Mouse (Mus musculus): Measurements from ENCODE around the gene Armc6. TPM values are rescaled to one million over a fixed set of nuclear protein-coding genes. Genes with fewer than 3 reads are reported as not detected.

Armc6 gene
- polyA plus RNA-seq, 1 experiment from 2014 or later: 25.5 TPM

DNA sequence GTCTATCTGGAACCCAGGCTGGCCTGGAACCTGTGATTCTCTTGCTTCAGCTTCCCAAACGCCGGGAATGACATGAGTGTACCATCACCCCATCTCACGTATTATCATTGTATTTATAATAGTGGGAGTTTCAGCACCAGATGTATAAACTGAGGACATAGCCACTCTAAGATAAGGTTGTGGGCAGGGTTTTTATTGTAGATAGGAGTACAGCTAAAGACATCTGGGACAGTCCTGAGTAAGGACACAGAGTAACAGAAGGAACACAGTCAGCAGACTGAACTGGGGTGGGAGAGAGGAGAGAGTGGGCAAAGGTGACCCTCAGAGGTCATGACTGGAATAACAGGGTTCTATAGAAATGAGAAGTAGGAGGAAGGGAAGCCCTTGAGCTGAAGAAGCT is 33.4 kb upstream of the Armc6 start:
- WGBS: 86% methylated on average over 3 of the region's 3 CpGs

DNA sequence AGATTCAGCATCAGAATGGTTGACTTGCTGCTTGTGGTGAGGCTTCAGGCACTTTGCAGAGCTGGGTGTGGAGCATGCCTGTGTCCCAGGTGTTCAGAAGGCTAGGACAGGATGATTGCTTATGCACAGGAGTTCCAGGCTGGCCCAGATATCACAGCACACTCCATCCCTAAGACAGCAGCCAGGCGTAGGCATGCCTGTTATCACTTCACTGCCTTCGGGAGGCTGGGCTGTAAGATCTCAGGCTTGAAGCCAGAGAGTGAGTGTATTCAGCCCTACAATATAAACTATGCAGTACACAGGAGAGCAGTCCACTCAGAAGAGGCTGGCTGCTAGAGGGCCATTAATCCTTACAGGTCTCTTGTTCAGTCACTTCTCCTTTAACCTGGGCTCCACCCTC is 24.8 kb upstream of the Armc6 start:
- no peak overlapping the region for H3K4me3 ChIP-seq
- H3K9me3 ChIP-seq: no peaks in the 10 kb centered on the region
- no peak for ATAC-seq (ENCODE audit: low FRiP score, low read depth)
- H3K27me3 ChIP-seq: no peaks in the 10 kb centered on the region
- WGBS: 96% methylated on average over 2 of the region's 2 CpGs
- no peak overlapping the region for H3K4me2 ChIP-seq (replicated peaks)
- no peak overlapping the region for H3K9ac ChIP-seq
- H3K27ac ChIP-seq: no peak overlapping the region
- H3K4me1 ChIP-seq: no peaks in the 10 kb centered on the region
- peaks cover 99% of the 10 kb centered on the region for H3K36me3 ChIP-seq

More for the DNA sequence above, 33.4 kb upstream of the Armc6 start:
- H3K27ac ChIP-seq: no peak overlapping the region
- no peak overlapping the region for H3K9ac ChIP-seq
- H3K4me1 ChIP-seq: no peaks in the 10 kb centered on the region
- H3K27me3 ChIP-seq: no peaks in the 10 kb centered on the region
- no peak overlapping the region for H3K4me3 ChIP-seq
- no peaks in the 10 kb centered on the region for H3K9me3 ChIP-seq
- H3K4me2 ChIP-seq (replicated peaks): no peak overlapping the region
- H3K36me3 ChIP-seq: peaks cover 42% of the 10 kb centered on the region
- no peak for ATAC-seq (ENCODE audit: low FRiP score, low read depth)

DNA sequence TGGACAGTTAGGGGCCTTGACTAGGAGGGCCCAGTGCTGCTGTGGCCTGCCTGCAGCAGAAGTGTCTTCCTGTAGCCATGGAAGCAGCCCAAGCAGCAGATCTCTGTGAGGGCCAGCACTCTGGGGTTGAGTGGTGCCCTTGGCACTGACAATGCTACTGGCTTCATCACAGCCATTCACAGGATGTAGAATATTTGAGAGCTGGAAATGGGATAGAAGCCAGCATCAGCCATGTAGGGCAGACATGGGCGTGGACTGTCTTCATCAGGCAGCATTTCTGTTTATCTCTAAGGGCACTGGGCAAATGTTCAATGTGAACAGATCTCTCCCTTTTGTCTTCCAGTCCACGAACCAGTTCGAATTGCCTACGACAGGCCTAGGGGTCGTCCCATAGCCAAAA is 24.3 kb upstream of the Armc6 start:
- H3K4me3 ChIP-seq: no peak overlapping the region
- H3K27ac ChIP-seq: no peak overlapping the region
- no peaks in the 10 kb centered on the region for H3K27me3 ChIP-seq
- no peak overlapping the region for H3K4me2 ChIP-seq (replicated peaks)
- no peak overlapping the region for H3K9ac ChIP-seq
- WGBS: 93% methylated on average over 5 of the region's 5 CpGs
- no peak for ATAC-seq (ENCODE audit: low FRiP score, low read depth)
- H3K9me3 ChIP-seq: no peaks in the 10 kb centered on the region
- peaks cover 99% of the 10 kb centered on the region for H3K36me3 ChIP-seq
- H3K4me1 ChIP-seq: no peaks in the 10 kb centered on the region

DNA sequence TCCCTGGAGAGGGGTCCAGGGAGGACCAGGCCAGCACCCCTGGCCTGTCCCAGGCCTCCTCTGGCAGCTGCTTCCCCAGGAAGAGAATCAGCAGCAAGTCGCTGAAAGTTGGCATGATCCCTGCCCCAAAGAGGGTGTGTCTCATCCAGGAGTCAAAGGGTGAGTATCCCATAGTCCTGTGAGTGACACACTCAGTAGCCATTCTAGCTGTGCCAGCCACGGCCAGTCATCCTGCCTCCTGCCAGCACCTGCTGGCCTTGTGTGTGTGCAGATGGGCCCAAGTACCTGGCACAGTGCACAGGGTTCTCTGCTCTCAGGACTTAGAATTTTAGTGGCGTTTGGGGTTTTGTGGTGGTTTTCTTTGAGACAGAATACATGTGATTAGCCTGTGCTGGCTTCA is 23.2 kb upstream of the Armc6 start:
- no peak for ATAC-seq (ENCODE audit: low FRiP score, low read depth)

DNA sequence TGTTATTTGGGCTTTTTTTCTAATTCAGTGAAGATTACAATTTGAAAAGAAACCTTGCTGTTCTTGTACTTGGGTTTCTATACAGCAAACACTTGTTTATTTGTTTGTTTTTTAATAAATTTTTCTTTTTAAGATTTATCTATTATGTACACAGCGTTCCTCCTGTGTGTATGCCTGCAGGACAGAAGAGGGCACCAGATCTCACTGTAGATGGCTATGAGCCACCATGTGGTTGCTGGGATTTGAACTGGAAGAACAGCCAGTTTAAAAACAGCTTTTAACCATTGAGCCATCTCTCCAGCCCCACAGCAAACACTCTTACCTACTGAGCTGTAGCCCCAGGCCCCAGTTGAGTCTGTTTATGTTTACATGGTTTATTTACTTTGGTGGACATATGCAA is 20.4 kb upstream of the Armc6 start:
- no peak for ATAC-seq (ENCODE audit: low FRiP score, low read depth)
- Histone ChIP-seq H3K4me2 (replicated peaks) (no peak overlapping the region), H3K4me1 (no peaks in the 10 kb centered on the region), H3K9me3 (no peaks in the 10 kb centered on the region), H3K4me3 (no peak overlapping the region), H3K27ac (no peak overlapping the region), H3K36me3 (peaks cover 99% of the 10 kb centered on the region), H3K27me3 (no peaks in the 10 kb centered on the region), H3K9ac (no peak overlapping the region)
- 81% methylated on average over 1 of the region's 1 CpGs for WGBS

More for the DNA sequence above, 23.2 kb upstream of the Armc6 start:
- H3K9me3 ChIP-seq: no peaks in the 10 kb centered on the region
- no peak overlapping the region for H3K9ac ChIP-seq
- no peak overlapping the region for H3K4me2 ChIP-seq (replicated peaks)
- H3K4me3 ChIP-seq: no peak overlapping the region
- WGBS: 87% methylated on average over 3 of the region's 3 CpGs
- no peaks in the 10 kb centered on the region for H3K4me1 ChIP-seq
- peaks cover 99% of the 10 kb centered on the region for H3K36me3 ChIP-seq
- H3K27me3 ChIP-seq: no peaks in the 10 kb centered on the region
- no peak overlapping the region for H3K27ac ChIP-seq

DNA sequence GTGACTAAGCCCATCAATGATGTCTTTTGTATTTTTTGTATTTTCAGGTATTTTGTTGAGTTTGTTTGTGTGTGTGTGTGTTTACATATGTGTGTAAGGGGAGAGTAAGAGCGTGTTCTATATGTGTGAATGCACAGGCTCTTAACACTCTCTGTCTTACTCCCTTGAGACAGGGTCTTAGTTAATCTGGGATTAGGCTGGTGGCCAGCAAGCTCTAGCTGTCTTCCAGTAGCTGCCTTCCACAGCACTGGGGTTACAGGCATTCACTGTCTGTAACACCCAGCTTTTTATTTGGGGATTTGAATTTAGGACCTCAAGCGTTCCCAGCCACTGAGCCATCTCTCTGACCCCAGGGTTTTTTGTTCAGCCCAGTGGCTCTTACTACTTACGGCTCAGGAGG is 13.6 kb upstream of the Armc6 start:
- Histone ChIP-seq H3K9ac (no peak overlapping the region), H3K36me3 (peaks cover 94% of the 10 kb centered on the region), H3K4me3 (no peak overlapping the region), H3K9me3 (no peaks in the 10 kb centered on the region), H3K4me2 (replicated peaks) (no peak overlapping the region), H3K27me3 (no peaks in the 10 kb centered on the region), H3K27ac (no peak overlapping the region), H3K4me1 (peaks cover 9% of the 10 kb centered on the region; the same call in 1 of the 2 replicates)
- WGBS: 95% methylated on average over 3 of the region's 3 CpGs
- no peak for ATAC-seq (ENCODE audit: low FRiP score, low read depth)

DNA sequence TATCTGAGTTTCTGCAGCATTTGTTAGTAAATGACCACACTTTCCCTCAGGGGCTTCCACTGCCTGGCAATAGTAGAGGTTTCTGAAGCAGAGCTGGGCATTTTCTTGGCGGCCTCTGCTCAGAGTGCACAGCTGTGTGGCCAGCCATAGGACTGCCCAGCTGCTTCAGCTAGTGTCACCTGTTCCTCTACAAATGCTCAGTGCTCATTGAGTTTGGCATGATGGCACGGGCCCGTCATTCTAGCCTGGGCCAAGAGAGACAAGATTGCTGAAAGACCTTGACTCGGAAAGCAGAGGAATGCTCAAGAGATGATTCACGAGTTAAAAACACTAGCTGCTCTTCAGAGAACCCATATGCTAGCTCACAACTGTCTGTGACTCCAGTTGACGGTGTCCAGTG is 12.4 kb upstream of the Armc6 start:
- Histone ChIP-seq H3K27ac (no peak overlapping the region), H3K4me1 (peaks cover 9% of the 10 kb centered on the region; the same call in 1 of the 2 replicates), H3K36me3 (peaks cover 94% of the 10 kb centered on the region), H3K4me3 (no peak overlapping the region), H3K4me2 (replicated peaks) (no peak overlapping the region), H3K9me3 (no peaks in the 10 kb centered on the region), H3K9ac (no peak overlapping the region), H3K27me3 (no peaks in the 10 kb centered on the region)
- 88% methylated on average over 6 of the region's 6 CpGs for WGBS
- ATAC-seq (ENCODE audit: low FRiP score, low read depth): no peak

DNA sequence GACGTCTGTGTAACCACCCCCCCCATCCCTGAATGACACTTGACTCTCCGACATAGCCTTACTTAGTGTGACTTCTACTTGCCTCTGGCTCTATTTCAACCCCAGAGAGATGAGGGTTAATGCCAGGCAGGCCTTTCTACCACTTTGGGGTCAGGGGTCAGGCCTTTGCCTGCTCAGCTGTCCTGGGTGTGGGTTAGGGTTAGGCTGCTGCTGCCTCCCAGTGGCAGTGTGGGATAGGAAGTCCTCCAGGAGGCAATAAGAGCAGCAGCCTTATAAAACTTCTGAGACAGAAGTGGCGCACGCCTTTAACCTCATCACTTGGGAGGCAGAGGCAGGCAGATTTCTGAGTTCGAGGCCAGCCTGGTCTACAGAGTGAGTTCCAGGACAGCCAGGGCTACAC is 6.4 kb upstream of the Armc6 start:
- H3K27me3 ChIP-seq: no peaks in the 10 kb centered on the region
- H3K36me3 ChIP-seq: peaks cover 90% of the 10 kb centered on the region
- no peak overlapping the region for H3K4me3 ChIP-seq
- peaks cover 15% of the 10 kb centered on the region for H3K4me1 ChIP-seq
- ATAC-seq (ENCODE audit: low FRiP score, low read depth): no peak
- H3K4me2 ChIP-seq (replicated peaks): no peak overlapping the region
- H3K9me3 ChIP-seq: no peaks in the 10 kb centered on the region
- no peak overlapping the region for H3K9ac ChIP-seq
- no peak overlapping the region for H3K27ac ChIP-seq
- 87% methylated on average over 5 of the region's 5 CpGs for WGBS

DNA sequence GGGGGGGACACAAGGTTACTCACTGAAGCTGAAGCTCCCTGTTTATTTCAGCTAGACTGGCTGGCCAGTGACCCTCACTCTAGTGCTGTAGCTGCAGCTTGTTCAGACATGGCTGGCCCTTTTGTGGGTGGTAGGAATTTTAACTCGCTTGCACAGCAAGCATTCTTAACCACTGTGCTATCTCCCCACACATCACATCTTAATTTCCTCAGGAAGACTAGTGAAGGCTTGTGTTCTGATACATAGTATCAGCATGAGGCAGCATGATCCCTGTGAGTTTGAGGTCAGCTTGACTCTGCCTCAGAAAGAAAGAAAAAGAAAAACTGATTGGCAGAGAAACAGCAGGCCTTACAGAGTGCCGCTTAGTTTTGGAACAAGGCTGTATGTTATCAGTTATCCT is 3.6 kb upstream of the Armc6 start:
- no peak for ATAC-seq (ENCODE audit: low FRiP score, low read depth)
- Histone ChIP-seq H3K4me3 (no peak overlapping the region), H3K9me3 (no peaks in the 10 kb centered on the region), H3K4me2 (replicated peaks) (no peak overlapping the region), H3K27me3 (no peaks in the 10 kb centered on the region), H3K27ac (no peak overlapping the region), H3K4me1 (peaks cover 23% of the 10 kb centered on the region), H3K36me3 (peaks cover 66% of the 10 kb centered on the region), H3K9ac (no peak overlapping the region)
- WGBS: 91% methylated on average over 2 of the region's 2 CpGs

DNA sequence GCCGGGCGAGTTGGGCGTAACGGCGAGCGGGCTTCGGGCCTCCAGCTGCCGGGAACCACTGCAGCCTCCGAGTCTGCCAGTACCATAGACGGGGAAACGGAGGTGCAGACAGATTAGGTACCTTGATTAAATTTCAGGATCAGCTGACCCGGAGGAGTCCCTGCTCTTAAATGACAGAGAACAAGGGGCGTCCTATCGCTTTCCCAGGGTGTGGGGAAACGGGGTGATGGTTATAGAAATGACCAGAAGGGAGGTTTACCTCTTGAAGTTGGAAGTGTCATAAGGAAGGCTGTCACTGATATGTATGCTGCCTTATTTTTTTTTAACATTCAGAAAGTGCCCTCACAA is 489 bp upstream of the Armc6 start:
- peak overlapping the region; percentile 87 for H3K9ac ChIP-seq
- H3K4me3 ChIP-seq: peak overlapping the region; percentile 80
- H3K4me2 ChIP-seq (replicated peaks): peak overlapping the region; percentile 94
- H3K36me3 ChIP-seq: peaks cover 49% of the 10 kb centered on the region
- WGBS: 0% methylated on average over 15 of the region's 15 CpGs
- peaks cover 25% of the 10 kb centered on the region for H3K4me1 ChIP-seq
- H3K27me3 ChIP-seq: no peaks in the 10 kb centered on the region
- no peaks in the 10 kb centered on the region for H3K9me3 ChIP-seq
- ATAC-seq (ENCODE audit: low FRiP score, low read depth): no peak; the same call in 1 of the 2 replicates
- H3K27ac ChIP-seq: peak overlapping the region; percentile 87; the same call in 1 of the 2 replicates

DNA sequence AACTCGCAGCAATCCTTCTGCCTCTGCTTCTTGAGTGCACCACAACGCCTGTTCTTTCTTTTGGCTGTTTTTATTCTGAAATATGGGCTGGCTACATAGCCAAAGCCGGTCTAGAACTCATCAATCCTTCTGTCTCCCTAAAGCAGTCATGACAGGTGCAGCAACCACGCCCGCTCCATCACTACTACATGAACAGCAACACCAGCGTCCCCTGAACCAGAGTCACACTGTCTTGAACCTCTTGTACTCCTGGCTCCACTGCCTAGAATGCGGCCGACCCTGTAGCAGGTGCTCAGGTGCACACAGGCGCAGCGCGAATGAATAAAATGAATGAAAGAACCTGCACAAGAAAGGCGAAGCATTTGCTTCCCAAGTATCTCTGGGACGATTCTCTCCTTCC is 660 bp downstream of the Armc6 start:
- ATAC-seq (ENCODE audit: low FRiP score, low read depth): no peak
- Histone ChIP-seq H3K36me3 (peaks cover 51% of the 10 kb centered on the region), H3K27ac (no peak overlapping the region)

DNA sequence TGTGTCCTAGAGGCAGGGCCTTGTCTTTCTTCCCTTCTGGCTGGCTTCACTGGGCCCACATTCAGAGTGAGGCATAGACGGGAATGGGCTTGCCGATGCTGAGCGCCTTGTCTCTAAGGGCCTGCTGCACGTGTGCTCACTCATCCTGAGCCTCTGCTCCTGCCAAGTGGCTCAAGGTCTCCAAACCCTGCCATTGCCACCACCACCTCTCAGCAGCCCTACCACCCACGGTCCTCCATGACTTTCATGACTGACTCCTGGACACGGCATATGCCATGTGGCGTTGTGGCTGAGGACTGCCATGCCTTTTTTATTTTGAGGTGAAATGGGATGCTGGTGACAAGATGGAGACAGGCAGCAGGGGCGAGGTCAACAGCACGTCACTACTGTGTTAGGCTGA is 3.4 kb downstream of the Armc6 start:
- Histone ChIP-seq H3K27ac (no peak overlapping the region), H3K9me3 (no peaks in the 10 kb centered on the region), H3K9ac (no peak overlapping the region), H3K27me3 (no peaks in the 10 kb centered on the region), H3K36me3 (peaks cover 38% of the 10 kb centered on the region), H3K4me1 (peaks cover 21% of the 10 kb centered on the region), H3K4me2 (replicated peaks) (no peak overlapping the region), H3K4me3 (no peak overlapping the region)
- no peak for ATAC-seq (ENCODE audit: low FRiP score, low read depth)
- WGBS: 91% methylated on average over 9 of the region's 9 CpGs

More for the DNA sequence above, 660 bp downstream of the Armc6 start:
- H3K4me3 ChIP-seq: peak overlapping the region; percentile 80
- 8% methylated on average over 13 of the region's 13 CpGs for WGBS
- peak overlapping the region; percentile 94 for H3K4me2 ChIP-seq (replicated peaks)
- no peaks in the 10 kb centered on the region for H3K27me3 ChIP-seq
- peak overlapping the region; percentile 87 for H3K9ac ChIP-seq
- peaks cover 25% of the 10 kb centered on the region for H3K4me1 ChIP-seq
- H3K9me3 ChIP-seq: no peaks in the 10 kb centered on the region

DNA sequence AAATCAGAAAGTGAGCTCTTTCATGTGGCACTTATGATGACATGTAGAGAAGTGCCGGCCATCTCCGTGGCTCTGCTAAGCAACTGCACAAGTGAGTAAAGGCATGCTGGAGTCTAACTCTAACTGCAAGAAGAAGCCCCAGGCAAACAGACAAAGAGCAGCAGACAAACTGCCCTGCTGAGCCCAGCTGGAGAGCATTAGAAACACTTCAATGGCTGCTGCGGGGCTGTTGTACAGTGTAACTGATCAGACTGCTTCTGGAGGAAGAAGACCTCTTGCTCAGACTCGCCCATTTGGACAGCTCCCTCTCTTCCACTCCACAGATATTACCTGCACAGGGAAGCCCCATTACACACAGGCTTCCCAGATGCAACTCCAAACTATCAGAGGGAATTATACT is 6.3 kb downstream of the Armc6 start:
- H3K36me3 ChIP-seq: peaks cover 67% of the 10 kb centered on the region
- H3K4me1 ChIP-seq: peaks cover 4% of the 10 kb centered on the region; the same call in 1 of the 2 replicates
- ATAC-seq (ENCODE audit: low FRiP score, low read depth): no peak
- no peaks in the 10 kb centered on the region for H3K27me3 ChIP-seq
- no peak overlapping the region for H3K27ac ChIP-seq
- H3K4me3 ChIP-seq: no peak overlapping the region
- no peak overlapping the region for H3K9ac ChIP-seq
- H3K9me3 ChIP-seq: no peaks in the 10 kb centered on the region
- no peak overlapping the region for H3K4me2 ChIP-seq (replicated peaks)
- 69% methylated on average over 4 of the region's 4 CpGs for WGBS
